Mouse (Mus musculus) olfactory bulb, adult 2 months (tissue): ENCODE measurements around the gene Sik3.

Experiments
- CTCF ChIP-seq: fragments of 200-500 bp; IDR thresholded peaks from 2 replicates; pipeline ENCODE4 v1.5.1; 2012; ENCODE audit warnings: low read depth, mild to moderate bottlenecking, low read length, moderate library complexity; ENCODE audit not compliant: insufficient read depth
- POLR2A ChIP-seq: fragments of 200-500 bp; IDR thresholded peaks from 2 replicates; pipeline ENCODE4 v1.6.1; 2012; ENCODE audit warnings: mild to moderate bottlenecking, low read depth, low read length, moderate library complexity; ENCODE audit not compliant: insufficient read depth

DNA sequence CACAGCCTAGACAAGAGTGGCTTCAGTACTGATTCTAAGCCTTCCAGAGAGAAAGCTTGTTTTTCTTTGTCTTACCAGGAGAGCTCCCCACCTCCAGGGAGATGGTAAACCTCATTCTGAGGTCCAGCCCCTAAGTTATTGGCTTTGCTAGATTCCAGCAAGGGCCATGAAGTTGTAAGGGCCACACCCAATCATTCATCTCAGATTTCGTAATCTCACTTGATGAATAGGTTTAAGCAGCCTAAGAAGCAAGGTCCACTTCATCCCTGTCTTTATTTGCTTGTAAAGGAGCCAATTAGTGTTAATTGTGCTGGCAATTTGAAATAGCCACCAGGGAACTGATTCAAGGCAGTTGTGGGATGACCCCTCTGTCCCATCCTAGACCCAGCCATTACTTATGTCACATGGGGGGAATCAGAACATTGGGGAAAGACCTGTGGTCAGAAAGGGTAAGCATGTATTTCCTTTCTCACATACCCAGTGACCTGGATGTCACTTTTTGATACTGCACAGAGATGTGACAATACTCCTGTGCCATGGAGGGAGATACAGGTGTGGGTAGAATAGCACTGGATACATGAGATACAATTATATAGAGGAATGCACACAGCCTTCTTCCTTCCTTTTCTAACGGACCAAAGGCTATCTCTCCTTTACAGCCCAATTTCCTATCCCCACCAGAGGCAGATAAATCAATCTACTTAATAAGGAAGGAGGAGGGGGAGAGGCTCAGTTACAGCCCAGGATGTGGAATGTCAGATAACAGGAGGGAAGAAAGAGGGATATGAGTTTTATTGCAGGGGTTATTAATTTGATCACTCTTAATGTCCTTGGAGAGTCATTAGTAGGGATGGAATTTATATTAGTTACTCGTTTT lies 1.3 kb upstream of the Sik3 start:
- no peak for TF ChIP-seq CTCF
- TF ChIP-seq POLR2A, result no peak
